Mouse (Mus musculus) liver, postnatal 0 days (tissue): Measurements from ENCODE around the gene Aldh4a1.

Experiments
- CTCF ChIP-seq: sonication (generic); IDR thresholded peaks from 2 replicates; pipeline ENCODE4 v1.5.1; 2016; ENCODE audit warnings: antibody characterized with exemption, low read depth
- EP300 ChIP-seq: IDR thresholded peaks from 2 replicates; pipeline ENCODE4 v1.6.1; 2016; ENCODE audit warnings: antibody characterized with exemption, low read depth, mild to moderate bottlenecking

- no peak for TF ChIP-seq CTCF
- no peak for TF ChIP-seq EP300
These were observed 37.0 kb upstream of the Aldh4a1 start for GRCm38 (mm10) chr4:139585713-139586112.
